Mouse (Mus musculus) heart, adult 10 weeks (tissue): ENCODE data around the gene Mis18a. TPM values are rescaled to one million over a fixed set of nuclear protein-coding genes. Genes with fewer than 3 reads are reported as not detected.

Experiments used
- polyA plus RNA-seq: library from polyadenylated mRNA; stranded (reverse); fragments of 350-450 nt; fragmentation: Illumina TruSeq; extraction: RNeasy Lipid Tissue Mini Kit (QIAGEN cat#74804); gene quantifications from one replicate; pipeline ENCODE4 v1.2.3, GENCODE M21; 2014; ENCODE audit warnings: low read depth, low replicate concordance

The Mis18a gene
- polyA plus RNA-seq = 3.7 TPM

GRCm38 (mm10) chr16:90727233-90728115, at the start of gene Mis18a:
Mis18a (minus strand) TSS chr16:90727404.

GRCm38 (mm10) chr16:90738092-90738956, 11.1 kb upstream of the Mis18a start, which contains the start of gene Mrap:
Mrap (plus strand) TSS chr16:90738207.

Other genes starting within 250 kb of the Mis18a start
- 17.6 TPM for gene Mrap, start 10.8 kb upstream of the Mis18a start, polyA plus RNA-seq
- gene Urb1, start 83.0 kb upstream of the Mis18a start, polyA plus RNA-seq = 4.6 TPM
- gene Eva1c, start 99.3 kb upstream of the Mis18a start, polyA plus RNA-seq = 2.4 TPM
- gene Cfap298, start 207.7 kb upstream of the Mis18a start, polyA plus RNA-seq = 33.0 TPM